In genomic region chr11:113784656-113785396, GRCm38 (mm10) we compare ENCODE assay signal across 8 mouse cellular contexts. TPM values are rescaled to one million over a fixed set of nuclear protein-coding genes. Genes with fewer than 3 reads are reported as not detected.
DNase-seq lines count a peak whose midpoint lies in the region; ATAC-seq lines count a peak whose summit lies in the region.

No protein-coding gene starts in this region.

- DNase-seq in kidney, postnatal 14 days, result no peak
- no peak for DNase-seq in embryonic facial prominence, embryonic 11.5 days (ENCODE audit: low spot score)
- no peak for DNase-seq in hindbrain, embryonic 14.5 days (ENCODE audit: low spot score)
- DNase-seq in urinary bladder, postnatal 4 days (ENCODE audit: low spot score in 2 of 2), result no peak

- WGBS in kidney, embryonic 14.5 days, result 45% methylated on average over 2 of the region's 2 CpGs
- WGBS in embryonic facial prominence, embryonic 11.5 days, result 15% methylated on average over 2 of the region's 2 CpGs
- 24% methylated on average over 2 of the region's 2 CpGs for WGBS in hindbrain, embryonic 14.5 days
- WGBS in midbrain, embryonic 16.5 days, result 31% methylated on average over 2 of the region's 2 CpGs

- H3K36me3 ChIP-seq in kidney, embryonic 14.5 days (ENCODE audit: control insufficient read depth, insufficient read depth, low read length), result no peaks in the 10 kb centered on the region
- no peaks in the 10 kb centered on the region for H3K36me3 ChIP-seq in embryonic facial prominence, embryonic 11.5 days (replicated peaks; ENCODE audit: control insufficient read depth, insufficient read depth, low read depth, low read length)
- H3K36me3 ChIP-seq in hindbrain, embryonic 14.5 days (replicated peaks; ENCODE audit: control insufficient read depth, insufficient read depth), result no peaks in the 10 kb centered on the region
- no peaks in the 10 kb centered on the region for H3K36me3 ChIP-seq in midbrain, embryonic 16.5 days (ENCODE audit: control insufficient read depth, insufficient read depth, low read length)

- H3K27ac ChIP-seq in kidney, embryonic 14.5 days (ENCODE audit: low read depth, low read length), result peak overlapping the region; percentile 99
- H3K27ac ChIP-seq in embryonic facial prominence, embryonic 11.5 days (replicated peaks; ENCODE audit: low read depth, low read length), result peak overlapping the region; percentile 98
- peak overlapping the region; percentile 90 for H3K27ac ChIP-seq in hindbrain, embryonic 14.5 days
- H3K27ac ChIP-seq in midbrain, embryonic 16.5 days (ENCODE audit: low read length), result peak overlapping the region; percentile 82

- H3K9me3 ChIP-seq in kidney, embryonic 14.5 days (ENCODE audit: control insufficient read depth, low read length), result no peaks in the 10 kb centered on the region
- H3K9me3 ChIP-seq in embryonic facial prominence, embryonic 11.5 days (replicated peaks; ENCODE audit: control insufficient read depth, low read length), result no peaks in the 10 kb centered on the region
- H3K9me3 ChIP-seq in hindbrain, embryonic 14.5 days (ENCODE audit: control insufficient read depth, low read length), result no peaks in the 10 kb centered on the region
- H3K9me3 ChIP-seq in midbrain, embryonic 16.5 days (replicated peaks; ENCODE audit: control insufficient read depth, low read length, poor library complexity, severe bottlenecking), result no peaks in the 10 kb centered on the region

- H3K9ac ChIP-seq in kidney, embryonic 14.5 days (ENCODE audit: low read depth, low read length), result no peak overlapping the region; the same call in 1 of the 2 replicates
- H3K9ac ChIP-seq in embryonic facial prominence, embryonic 11.5 days (replicated peaks; ENCODE audit: low read length), result no peak overlapping the region
- peak overlapping the region; percentile 50; the same call in 1 of the 2 replicates for H3K9ac ChIP-seq in hindbrain, embryonic 14.5 days
- no peak overlapping the region for H3K9ac ChIP-seq in midbrain, embryonic 16.5 days (ENCODE audit: low read depth, low read length)

- H3K4me2 ChIP-seq in kidney, embryonic 14.5 days (replicated peaks; ENCODE audit: low read depth, low read length), result peak overlapping the region; percentile 48
- no peak overlapping the region for H3K4me2 ChIP-seq in embryonic facial prominence, embryonic 11.5 days (ENCODE audit: low read depth, low read length)
- H3K4me2 ChIP-seq in hindbrain, embryonic 14.5 days (replicated peaks), result peak overlapping the region; percentile 50
- H3K4me2 ChIP-seq in midbrain, embryonic 16.5 days (ENCODE audit: low read length), result peak overlapping the region; percentile 58; the same call in 1 of the 2 replicates

- H3K4me1 ChIP-seq in kidney, embryonic 14.5 days (ENCODE audit: control insufficient read depth, insufficient read depth, low read length), result peaks cover 52% of the 10 kb centered on the region
- H3K4me1 ChIP-seq in embryonic facial prominence, embryonic 11.5 days (ENCODE audit: control insufficient read depth, insufficient read depth, low read length), result peaks cover 6% of the 10 kb centered on the region; the same call in 1 of the 2 replicates
- peaks cover 38% of the 10 kb centered on the region for H3K4me1 ChIP-seq in hindbrain, embryonic 14.5 days (replicated peaks; ENCODE audit: control insufficient read depth, insufficient read depth, low read length)
- peaks cover 19% of the 10 kb centered on the region for H3K4me1 ChIP-seq in midbrain, embryonic 16.5 days (ENCODE audit: control insufficient read depth, insufficient read depth, low read length)

- no peak overlapping the region for H3K4me3 ChIP-seq in kidney, embryonic 14.5 days (ENCODE audit: low read length)
- no peak overlapping the region for H3K4me3 ChIP-seq in embryonic facial prominence, embryonic 11.5 days (ENCODE audit: low read depth, low read length)
- H3K4me3 ChIP-seq in hindbrain, embryonic 14.5 days (replicated peaks; ENCODE audit: low read length), result no peak overlapping the region
- H3K4me3 ChIP-seq in midbrain, embryonic 16.5 days (ENCODE audit: low read depth, low read length), result no peak overlapping the region

- 0 out of 2 replicates have a peak, but pooled peaks have one; percentile 29 for ATAC-seq in kidney, embryonic 14.5 days (ENCODE audit: low FRiP score, low TSS enrichment)
- no peak; the same call in 1 of the 2 replicates for ATAC-seq in embryonic facial prominence, embryonic 11.5 days (replicated peaks; ENCODE audit: insufficient number of reproducible peaks, low FRiP score, low TSS enrichment, low read depth)
- ATAC-seq in hindbrain, embryonic 14.5 days (ENCODE audit: low FRiP score), result peak; percentile 22; the same call in 1 of the 2 replicates
- ATAC-seq in midbrain, embryonic 16.5 days, result peak; percentile 26
- ATAC-seq in monocyte, adult 5-6 weeks (replicated peaks; ENCODE audit: insufficient number of reproducible peaks, low FRiP score, low TSS enrichment, poor library complexity, severe bottlenecking), result no peak
- no peak for ATAC-seq in frontal cortex, adult (ENCODE audit: low TSS enrichment)

- H3K27me3 ChIP-seq in kidney, embryonic 14.5 days (ENCODE audit: control insufficient read depth, insufficient read depth, low read length), result no peaks in the 10 kb centered on the region
- no peaks in the 10 kb centered on the region for H3K27me3 ChIP-seq in embryonic facial prominence, embryonic 11.5 days (ENCODE audit: control insufficient read depth, insufficient read depth, low read length)
- H3K27me3 ChIP-seq in hindbrain, embryonic 14.5 days (ENCODE audit: control insufficient read depth, insufficient read depth, low read length), result no peaks in the 10 kb centered on the region
- H3K27me3 ChIP-seq in midbrain, embryonic 16.5 days (ENCODE audit: control insufficient read depth, insufficient read depth, low read depth, low read length), result no peaks in the 10 kb centered on the region

RNA-seq across cellular contexts. Expression of gene Cdc42ep4, which starts 33.1 kb away (rescaled TPM):
- 36.0 and 45.4 TPM in 2 replicates for polyA plus RNA-seq in kidney, embryonic 14.5 days (2014; fragmentation: Nextera tagmentation; extraction: Ambion mirVana)
- 59.1 and 63.7 TPM in 2 replicates for polyA plus RNA-seq in embryonic facial prominence, embryonic 11.5 days (2014; fragmentation: Nextera tagmentation; extraction: Ambion mirVana)
- polyA plus RNA-seq in hindbrain, embryonic 14.5 days (2014; fragmentation: Nextera tagmentation; extraction: Ambion mirVana), result 42.0 and 43.8 TPM in 2 replicates
- 73.2 and 75.0 TPM in 2 replicates for polyA plus RNA-seq in midbrain, embryonic 16.5 days (2015; fragmentation: Nextera tagmentation; extraction: Ambion mirVana)
- total RNA-seq in monocyte, adult 5-6 weeks (2017), result 12.2 to 24.2 TPM (median 16.6 TPM) in 3 replicates

Comparison
In these comparisons a context has a peak if more than half of its experiments do, and no peak if none do; other contexts are left out.
1. ATAC-seq: peak in kidney, embryonic 14.5 days (single experiment), hindbrain, embryonic 14.5 days (single experiment) and midbrain, embryonic 16.5 days (single experiment); none in embryonic facial prominence, embryonic 11.5 days (single experiment), monocyte, adult 5-6 weeks (single experiment) and frontal cortex, adult (single experiment).
2. Peak in every context shown above with its lines, with median percentiles within 50 percentile points of each other: H3K27ac ChIP-seq.